Mouse (Mus musculus): ENCODE results near the gene Gm4884.
"Not testable (repeated sequence)": the region's sequence is repeated elsewhere in the genome, so short reads cannot be mapped to it uniquely, and the experiment has no call there.

The Gm4884 gene
- long read RNA-seq, experiment 1: 0 reads
- long read RNA-seq, experiment 2: 0 reads

DNA sequence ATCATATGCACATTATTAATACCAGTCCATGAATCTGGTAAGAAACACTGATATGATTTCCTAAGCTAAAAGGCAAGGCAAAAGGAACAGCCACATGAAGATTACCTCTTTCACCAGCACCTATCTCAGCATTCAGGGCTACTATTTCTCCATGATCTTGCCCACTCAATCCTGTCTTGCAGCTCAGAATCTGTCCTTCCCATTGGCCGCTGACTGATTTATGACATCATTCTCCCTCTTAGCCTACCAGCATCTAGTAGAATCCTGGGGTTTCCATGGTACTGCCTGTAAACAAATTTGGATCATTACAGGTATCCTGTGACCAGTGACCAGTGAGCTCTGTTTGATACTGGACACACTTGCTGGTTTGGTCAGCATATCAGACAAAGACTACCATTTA is at the start of gene Gm4884:
Gene Gm4884, plus strand, starts transcription at position 301 of the 400 bp plus-strand sequence.
- intact Hi-C loops (cut with DNase I): not testable (repeated sequence)

DNA sequence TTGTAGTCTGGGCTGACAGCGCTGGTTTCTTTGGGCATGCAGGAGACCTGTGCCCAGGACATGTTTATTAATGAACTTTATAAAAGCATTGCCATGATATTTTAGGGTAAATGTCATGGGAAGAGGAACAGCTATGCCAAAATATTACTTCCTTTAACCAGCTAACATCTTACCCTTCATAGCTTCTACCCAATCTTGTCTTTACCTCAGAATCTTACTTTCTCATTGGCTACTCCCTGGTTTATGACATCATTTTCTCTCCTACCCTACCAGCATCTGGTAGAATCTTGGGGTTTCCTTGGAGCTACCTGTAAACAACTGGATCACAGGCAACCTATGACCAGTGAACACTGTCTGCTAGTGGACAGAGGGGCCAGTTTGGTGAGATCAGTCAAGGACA is 45.3 kb upstream of the Gm4884 start, which contains the start of gene 4930433I11Rik:
Gene 4930433I11Rik, plus strand, starts transcription at position 301 of the 400 bp plus-strand sequence.
- intact Hi-C loops (cut with DNase I): no loop called here

DNA sequence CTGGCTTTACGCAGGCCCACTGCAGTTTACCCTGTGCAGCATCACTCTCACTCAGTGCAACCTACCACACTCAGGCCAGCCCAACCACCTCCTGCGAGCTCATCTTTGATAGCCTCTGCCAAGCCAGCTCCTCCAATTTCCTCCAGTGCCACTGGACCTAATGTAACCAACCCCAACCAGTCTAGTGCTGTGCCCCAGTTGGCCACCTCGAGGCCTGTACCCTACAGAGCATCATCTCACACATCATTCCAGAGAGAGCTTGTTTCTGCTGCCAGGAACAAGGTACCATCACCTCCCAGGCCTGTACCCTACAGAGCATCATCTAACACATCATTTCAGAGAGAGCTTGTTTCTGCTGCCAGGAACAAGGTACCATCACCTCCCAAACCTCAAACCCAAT is 11.5 kb downstream of the Gm4884 start:
- intact Hi-C loops (cut with DNase I): not testable (repeated sequence)
